Mouse (Mus musculus): ENCODE data around the gene Tnk1. TPM values are rescaled to one million over a fixed set of nuclear protein-coding genes. Genes with fewer than 3 reads are reported as not detected.

The Tnk1 gene
- polyA plus RNA-seq, 1 experiment from 2014 or later = 12.9 TPM

GRCm38 (mm10) chr11:69807641-69808040 lies 50.9 kb downstream of the Tnk1 start:
- no peak for ATAC-seq (ENCODE audit: insufficient read depth, low FRiP score, low read depth)
- Histone ChIP-seq H3K27me3 (replicated peaks) (peaks cover 6% of the 10 kb centered on the region; the same call in 1 of the 2 replicates), H3K27ac (no peak overlapping the region), H3K4me1 (peaks cover 23% of the 10 kb centered on the region), H3K4me3 (replicated peaks) (no peak overlapping the region), H3K36me3 (no peaks in the 10 kb centered on the region), H3K4me2 (no peak overlapping the region), H3K9me3 (no peaks in the 10 kb centered on the region), H3K9ac (no peak overlapping the region)
- WGBS = 77% methylated on average over 2 of the region's 2 CpGs

GRCm38 (mm10) chr11:69806378-69806777 lies 52.2 kb downstream of the Tnk1 start:
- Histone ChIP-seq H3K27me3 (replicated peaks) (peaks cover 6% of the 10 kb centered on the region; the same call in 1 of the 2 replicates), H3K9me3 (no peaks in the 10 kb centered on the region), H3K4me1 (peaks cover 35% of the 10 kb centered on the region), H3K4me3 (replicated peaks) (no peak overlapping the region), H3K36me3 (no peaks in the 10 kb centered on the region), H3K27ac (no peak overlapping the region), H3K4me2 (no peak overlapping the region), H3K9ac (no peak overlapping the region)
- 74% methylated on average over 4 of the region's 4 CpGs for WGBS
- ATAC-seq (ENCODE audit: insufficient read depth, low FRiP score, low read depth) = no peak

GRCm38 (mm10) chr11:69804972-69805909 lies 53.3 kb downstream of the Tnk1 start, which contains the start of gene Tmem102:
TSS of gene Tmem102 (minus strand) at chr11:69805624.
- Histone ChIP-seq H3K27me3 (replicated peaks) (peaks cover 6% of the 10 kb centered on the region; the same call in 1 of the 2 replicates), H3K36me3 (no peaks in the 10 kb centered on the region), H3K4me1 (peaks cover 46% of the 10 kb centered on the region), H3K27ac (no peak within 1 kb of the TSS; the same call in 1 of the 2 replicates), H3K9ac (no peak within 1 kb of the TSS; the same call in 1 of the 2 replicates), H3K4me2 (peak within 1 kb of the TSS; percentile 98), H3K9me3 (no peaks in the 10 kb centered on the region), H3K4me3 (replicated peaks) (peak within 1 kb of the TSS; percentile 56)
- 11% methylated on average over 29 of the region's 29 CpGs for WGBS
- ATAC-seq (ENCODE audit: insufficient read depth, low FRiP score, low read depth) = peak; percentile 33; the same call in 1 of the 2 replicates

GRCm38 (mm10) chr11:69804652-69804940 lies 53.9 kb downstream of the Tnk1 start:
- H3K4me3 ChIP-seq (replicated peaks) = peak overlapping the region; percentile 56
- H3K27me3 ChIP-seq (replicated peaks) = peaks cover 6% of the 10 kb centered on the region; the same call in 1 of the 2 replicates
- H3K27ac ChIP-seq = no peak overlapping the region; the same call in 1 of the 2 replicates
- no peaks in the 10 kb centered on the region for H3K9me3 ChIP-seq
- no peak overlapping the region; the same call in 1 of the 2 replicates for H3K9ac ChIP-seq
- 10% methylated on average over 12 of the region's 12 CpGs for WGBS
- H3K4me2 ChIP-seq = peak overlapping the region; percentile 98
- peaks cover 52% of the 10 kb centered on the region for H3K4me1 ChIP-seq
- no peak for ATAC-seq (ENCODE audit: insufficient read depth, low FRiP score, low read depth)
- no peaks in the 10 kb centered on the region for H3K36me3 ChIP-seq

GRCm38 (mm10) chr11:69803786-69804651 lies 54.5 kb downstream of the Tnk1 start:
- Histone ChIP-seq H3K9ac (peak overlapping the region; percentile 39; the same call in 1 of the 2 replicates), H3K9me3 (no peaks in the 10 kb centered on the region), H3K4me3 (replicated peaks) (peak overlapping the region; percentile 56), H3K4me2 (peak overlapping the region; percentile 98), H3K36me3 (no peaks in the 10 kb centered on the region), H3K27ac (peak overlapping the region; percentile 61; the same call in 1 of the 2 replicates), H3K4me1 (peaks cover 58% of the 10 kb centered on the region), H3K27me3 (replicated peaks) (peaks cover 6% of the 10 kb centered on the region; the same call in 1 of the 2 replicates)
- ATAC-seq (ENCODE audit: insufficient read depth, low FRiP score, low read depth) = peak; percentile 48
- 2% methylated on average over 60 of the region's 60 CpGs for WGBS

GRCm38 (mm10) chr11:69803328-69803727 lies 55.2 kb downstream of the Tnk1 start:
- 0 out of 2 replicates have a peak, but pooled peaks have one; percentile 9 for ATAC-seq (ENCODE audit: insufficient read depth, low FRiP score, low read depth)
- H3K4me1 ChIP-seq = peaks cover 58% of the 10 kb centered on the region
- peaks cover 6% of the 10 kb centered on the region; the same call in 1 of the 2 replicates for H3K27me3 ChIP-seq (replicated peaks)
- H3K27ac ChIP-seq = peak overlapping the region; percentile 61; the same call in 1 of the 2 replicates
- peak overlapping the region; percentile 39; the same call in 1 of the 2 replicates for H3K9ac ChIP-seq
- WGBS = 2% methylated on average over 12 of the region's 12 CpGs
- no peaks in the 10 kb centered on the region for H3K36me3 ChIP-seq
- H3K9me3 ChIP-seq = no peaks in the 10 kb centered on the region
- peak overlapping the region; percentile 98 for H3K4me2 ChIP-seq
- H3K4me3 ChIP-seq (replicated peaks) = peak overlapping the region; percentile 56

- WGBS = 0% methylated on average over 33 of the region's 33 CpGs
These were observed 55.9 kb downstream of the Tnk1 start for GRCm38 (mm10) chr11:69802648-69803105.

GRCm38 (mm10) chr11:69801379-69801977 lies 57.1 kb downstream of the Tnk1 start, which contains the start of gene Fgf11:
TSS of gene Fgf11 (minus strand) at chr11:69801857.
- peaks cover 58% of the 10 kb centered on the region for H3K4me1 ChIP-seq
- 2% methylated on average over 33 of the region's 33 CpGs for WGBS
- H3K4me3 ChIP-seq (replicated peaks) = peak within 1 kb of the TSS; percentile 56
- peaks cover 6% of the 10 kb centered on the region; the same call in 1 of the 2 replicates for H3K27me3 ChIP-seq (replicated peaks)
- peak within 1 kb of the TSS; percentile 76 for H3K27ac ChIP-seq
- H3K36me3 ChIP-seq = no peaks in the 10 kb centered on the region
- no peak for ATAC-seq (ENCODE audit: insufficient read depth, low FRiP score, low read depth)
- H3K9ac ChIP-seq = peak within 1 kb of the TSS; percentile 60
- peak within 1 kb of the TSS; percentile 98 for H3K4me2 ChIP-seq
- no peaks in the 10 kb centered on the region for H3K9me3 ChIP-seq

More at GRCm38 (mm10) chr11:69802648-69803105, 55.9 kb downstream of the Tnk1 start:
- H3K4me2 ChIP-seq = peak overlapping the region; percentile 98
- H3K4me1 ChIP-seq = peaks cover 58% of the 10 kb centered on the region
- no peaks in the 10 kb centered on the region for H3K9me3 ChIP-seq
- no peaks in the 10 kb centered on the region for H3K36me3 ChIP-seq
- peaks cover 6% of the 10 kb centered on the region; the same call in 1 of the 2 replicates for H3K27me3 ChIP-seq (replicated peaks)
- peak overlapping the region; percentile 56 for H3K4me3 ChIP-seq (replicated peaks)
- 0 out of 2 replicates have a peak, but pooled peaks have one; percentile 27 for ATAC-seq (ENCODE audit: insufficient read depth, low FRiP score, low read depth)
- peak overlapping the region; percentile 60 for H3K9ac ChIP-seq
- peak overlapping the region; percentile 61 for H3K27ac ChIP-seq

Small RNA genes lying within 50 kb of the gene (microRNA-seq; reads per million reads assigned to microRNA genes)
- not detected for gene Mir6924

Other genes starting within 250 kb of the Tnk1 start
- 0.99 and 2.1 TPM in 2 replicates for gene Shbg, start 240.8 kb downstream of the Tnk1 start, polyA plus RNA-seq (2015; fragmentation: Nextera tagmentation; extraction: Ambion mirVana)
- 14.4 and 17.8 TPM in 2 replicates for gene Sat2, start 236.7 kb downstream of the Tnk1 start, polyA plus RNA-seq (2015; fragmentation: Nextera tagmentation; extraction: Ambion mirVana)
- gene Fxr2, start 225.7 kb downstream of the Tnk1 start, polyA plus RNA-seq (2015; fragmentation: Nextera tagmentation; extraction: Ambion mirVana) = 21.0 and 27.0 TPM in 2 replicates
- gene Sox15, start 203.4 kb downstream of the Tnk1 start, polyA plus RNA-seq (2015; fragmentation: Nextera tagmentation; extraction: Ambion mirVana) = 3.7 and 6.0 TPM in 2 replicates
- 58.7 and 66.1 TPM in 2 replicates for gene Mpdu1, start 196.1 kb downstream of the Tnk1 start, polyA plus RNA-seq (2015; fragmentation: Nextera tagmentation; extraction: Ambion mirVana)
- gene Cd68, start 192.6 kb downstream of the Tnk1 start, polyA plus RNA-seq (2015; fragmentation: Nextera tagmentation; extraction: Ambion mirVana) = 15.5 and 16.3 TPM in 2 replicates
- gene Eif4a1, start 186.3 kb downstream of the Tnk1 start, polyA plus RNA-seq (2015; fragmentation: Nextera tagmentation; extraction: Ambion mirVana) = 442 and 514 TPM in 2 replicates
- gene Senp3, start 176.6 kb downstream of the Tnk1 start, polyA plus RNA-seq (2015; fragmentation: Nextera tagmentation; extraction: Ambion mirVana) = 69.1 and 74.5 TPM in 2 replicates
- 0.31 and 0.61 TPM in 2 replicates for gene Tnfsf13, start 172.9 kb downstream of the Tnk1 start, polyA plus RNA-seq (2015; fragmentation: Nextera tagmentation; extraction: Ambion mirVana)
- 8.0 and 8.9 TPM in 2 replicates for gene Tnfsf12, start 162.9 kb downstream of the Tnk1 start, polyA plus RNA-seq (2015; fragmentation: Nextera tagmentation; extraction: Ambion mirVana)
- gene Tnfsfm13, start 162.6 kb downstream of the Tnk1 start, polyA plus RNA-seq (2015; fragmentation: Nextera tagmentation; extraction: Ambion mirVana) = 3.3 and 3.5 TPM in 2 replicates
- gene Polr2a, start 100.1 kb downstream of the Tnk1 start, polyA plus RNA-seq (2015; fragmentation: Nextera tagmentation; extraction: Ambion mirVana) = 21.0 and 25.8 TPM in 2 replicates
- 0.12 TPM in 1 of 2 replicates, not detected in the other for gene Slc35g3, start 96.8 kb downstream of the Tnk1 start, polyA plus RNA-seq (2015; fragmentation: Nextera tagmentation; extraction: Ambion mirVana)
- gene Zbtb4, start 92.8 kb downstream of the Tnk1 start, polyA plus RNA-seq (2015; fragmentation: Nextera tagmentation; extraction: Ambion mirVana) = 2.7 and 3.0 TPM in 2 replicates
- gene Chrnb1, start 62.8 kb downstream of the Tnk1 start, polyA plus RNA-seq (2015; fragmentation: Nextera tagmentation; extraction: Ambion mirVana) = 5.1 and 6.0 TPM in 2 replicates
- 2.2 and 2.4 TPM in 2 replicates for gene Fgf11, start 56.9 kb downstream of the Tnk1 start, polyA plus RNA-seq (2015; fragmentation: Nextera tagmentation; extraction: Ambion mirVana)
- gene Tmem102, start 53.1 kb downstream of the Tnk1 start, polyA plus RNA-seq (2015; fragmentation: Nextera tagmentation; extraction: Ambion mirVana) = 19.9 and 20.4 TPM in 2 replicates
- not detected in 2 replicates for gene Gm39566, start 43.4 kb downstream of the Tnk1 start, polyA plus RNA-seq (2015; fragmentation: Nextera tagmentation; extraction: Ambion mirVana)
- not detected in 2 replicates for gene Spem2, start 40.3 kb downstream of the Tnk1 start, polyA plus RNA-seq (2015; fragmentation: Nextera tagmentation; extraction: Ambion mirVana)
- gene Spem1, start 36.5 kb downstream of the Tnk1 start, polyA plus RNA-seq (2015; fragmentation: Nextera tagmentation; extraction: Ambion mirVana) = not detected in 2 replicates
- gene Nlgn2, start 20.9 kb downstream of the Tnk1 start, polyA plus RNA-seq (2015; fragmentation: Nextera tagmentation; extraction: Ambion mirVana) = 6.3 and 7.4 TPM in 2 replicates
- 400 and 416 TPM in 2 replicates for gene Tmem256, start 20.2 kb downstream of the Tnk1 start, polyA plus RNA-seq (2015; fragmentation: Nextera tagmentation; extraction: Ambion mirVana)
- gene Plscr3, start 12.4 kb downstream of the Tnk1 start, polyA plus RNA-seq (2015; fragmentation: Nextera tagmentation; extraction: Ambion mirVana) = 80.8 and 81.3 TPM in 2 replicates
- not detected in 2 replicates for gene Tmem95, start 19.3 kb upstream of the Tnk1 start, polyA plus RNA-seq (2015; fragmentation: Nextera tagmentation; extraction: Ambion mirVana)
- 7.8 and 9.2 TPM in 2 replicates for gene Kctd11, start 22.7 kb upstream of the Tnk1 start, polyA plus RNA-seq (2015; fragmentation: Nextera tagmentation; extraction: Ambion mirVana)
- gene Acap1, start 36.8 kb upstream of the Tnk1 start, polyA plus RNA-seq (2015; fragmentation: Nextera tagmentation; extraction: Ambion mirVana) = 5.0 and 6.1 TPM in 2 replicates
- gene 2810408A11Rik, start 42.3 kb upstream of the Tnk1 start, polyA plus RNA-seq (2015; fragmentation: Nextera tagmentation; extraction: Ambion mirVana) = 7.5 and 10.4 TPM in 2 replicates
- gene Neurl4, start 42.3 kb upstream of the Tnk1 start, polyA plus RNA-seq (2015; fragmentation: Nextera tagmentation; extraction: Ambion mirVana) = 7.2 and 8.0 TPM in 2 replicates
- gene Gps2, start 55.2 kb upstream of the Tnk1 start, polyA plus RNA-seq (2015; fragmentation: Nextera tagmentation; extraction: Ambion mirVana) = 66.2 and 69.1 TPM in 2 replicates
- gene Eif5a, start 63.2 kb upstream of the Tnk1 start, polyA plus RNA-seq (2015; fragmentation: Nextera tagmentation; extraction: Ambion mirVana) = 1,591 and 1,597 TPM in 2 replicates
- gene Ybx2, start 77.1 kb upstream of the Tnk1 start, polyA plus RNA-seq (2015; fragmentation: Nextera tagmentation; extraction: Ambion mirVana) = 2.9 and 3.3 TPM in 2 replicates
- gene Slc2a4, start 89.5 kb upstream of the Tnk1 start, polyA plus RNA-seq (2015; fragmentation: Nextera tagmentation; extraction: Ambion mirVana) = 26.3 and 28.9 TPM in 2 replicates
- 438 and 517 TPM in 2 replicates for gene Cldn7, start 106.0 kb upstream of the Tnk1 start, polyA plus RNA-seq (2015; fragmentation: Nextera tagmentation; extraction: Ambion mirVana)
- gene Ctdnep1, start 122.4 kb upstream of the Tnk1 start, polyA plus RNA-seq (2015; fragmentation: Nextera tagmentation; extraction: Ambion mirVana) = 23.0 and 23.2 TPM in 2 replicates
- 92.9 and 99.4 TPM in 2 replicates for gene Elp5, start 123.8 kb upstream of the Tnk1 start, polyA plus RNA-seq (2015; fragmentation: Nextera tagmentation; extraction: Ambion mirVana)
- gene Gabarap, start 132.4 kb upstream of the Tnk1 start, polyA plus RNA-seq (2015; fragmentation: Nextera tagmentation; extraction: Ambion mirVana) = 459 and 473 TPM in 2 replicates
- gene Phf23, start 137.0 kb upstream of the Tnk1 start, polyA plus RNA-seq (2015; fragmentation: Nextera tagmentation; extraction: Ambion mirVana) = 59.4 and 61.8 TPM in 2 replicates
- 31.9 and 33.9 TPM in 2 replicates for gene Dvl2, start 141.9 kb upstream of the Tnk1 start, polyA plus RNA-seq (2015; fragmentation: Nextera tagmentation; extraction: Ambion mirVana)
- 84.8 and 95.4 TPM in 2 replicates for gene Acadvl, start 156.7 kb upstream of the Tnk1 start, polyA plus RNA-seq (2015; fragmentation: Nextera tagmentation; extraction: Ambion mirVana)
- 8.2 and 9.7 TPM in 2 replicates for gene Dlg4, start 158.2 kb upstream of the Tnk1 start, polyA plus RNA-seq (2015; fragmentation: Nextera tagmentation; extraction: Ambion mirVana)
- 0.30 and 0.96 TPM in 2 replicates for gene Asgr1, start 195.4 kb upstream of the Tnk1 start, polyA plus RNA-seq (2015; fragmentation: Nextera tagmentation; extraction: Ambion mirVana)
- 0.81 and 0.85 TPM in 2 replicates for gene Asgr2, start 233.9 kb upstream of the Tnk1 start, polyA plus RNA-seq (2015; fragmentation: Nextera tagmentation; extraction: Ambion mirVana)